ENCODE assay signal across 25 mouse cellular contexts in the genomic region with DNA sequence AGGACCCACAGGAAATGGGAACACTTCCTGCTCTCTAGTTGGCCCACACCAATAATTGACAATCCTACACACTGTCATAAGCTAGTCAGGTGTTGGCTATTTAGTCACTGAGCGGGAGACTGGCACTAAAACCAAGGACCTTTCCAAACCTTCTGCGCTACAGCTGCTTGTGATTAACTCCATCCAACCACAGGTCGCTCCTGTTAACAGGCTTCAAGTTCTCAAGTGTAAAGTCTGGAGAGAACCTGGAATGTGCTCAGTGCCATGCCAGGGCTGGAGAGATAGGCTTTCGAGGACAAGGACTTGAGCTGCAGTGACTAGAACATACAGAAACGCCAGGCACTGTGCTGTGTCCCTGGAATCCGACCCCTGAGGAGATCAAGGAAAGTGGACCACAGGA. TPM values are rescaled to one million over a fixed set of nuclear protein-coding genes. Genes with fewer than 3 reads are reported as not detected.
DNase-seq lines count a peak whose midpoint lies in the region; ATAC-seq and TF ChIP-seq lines count a peak whose summit lies in the region.
"Had no signal": no experiment of that assay in that cellular context is flagged by ENCODE, and none has a peak within 500 bp of the region (broad histone marks: within the 10 kb centered on the region; RNA-seq: fewer than 3 reads in every experiment).

No protein-coding gene starts in this region.

- no peaks in the 10 kb centered on the region for H3K9me3 ChIP-seq in heart, embryonic 11.5 days (replicated peaks; ENCODE audit: control insufficient read depth, low read length)
- no peaks in the 10 kb centered on the region for H3K9me3 ChIP-seq in limb, embryonic 14.5 days (ENCODE audit: control insufficient read depth, low read length)
- H3K9me3 ChIP-seq: embryonic facial prominence, embryonic 12.5 days; liver, embryonic 12.5 days; stomach, embryonic 15.5 days had no signal

- DNase-seq in embryo, embryonic 11 days, result peak; percentile 25
- DNase-seq in embryo, embryonic 10.5 days (ENCODE audit: low spot score), result no peak
- DNase-seq in heart, postnatal 10 days, result peak; percentile 48 to 57
- DNase-seq in forelimb bud, embryonic 11.5 days (ENCODE audit: low read depth, low spot score), result peak; percentile 14
- peak; percentile 22 for DNase-seq in limb, embryonic 14.5 days (ENCODE audit: low spot score)
- DNase-seq in kidney, adult 9 months, result no peak
- no peak for DNase-seq in gastrocnemius, postnatal 14 days
- DNase-seq: adrenal gland, postnatal 25 days; cerebellum, adult 11-12 months; cerebellum, postnatal 36 days; gastrocnemius, adult 2 months; kidney, adult 2 months; kidney, postnatal 14 days; lung, postnatal 4 days; right cerebral cortex, postnatal 25 days; thymus, adult 18-20 months had no signal

- H3K27me3 ChIP-seq in heart, embryonic 11.5 days (ENCODE audit: control insufficient read depth, insufficient read depth, low read length), result no peaks in the 10 kb centered on the region
- no peaks in the 10 kb centered on the region for H3K27me3 ChIP-seq in limb, embryonic 14.5 days (ENCODE audit: control insufficient read depth, insufficient read depth, low read length)
- H3K27me3 ChIP-seq: embryonic facial prominence, embryonic 12.5 days; stomach, embryonic 15.5 days had no signal

- H3K4me2 ChIP-seq in heart, embryonic 11.5 days, result no peak overlapping the region
- no peak overlapping the region for H3K4me2 ChIP-seq in limb, embryonic 14.5 days (replicated peaks; ENCODE audit: low read depth, low read length, severe bottlenecking)
- H3K4me2 ChIP-seq: embryonic facial prominence, embryonic 12.5 days; liver, embryonic 12.5 days; lung, embryonic 14.5 days; stomach, embryonic 15.5 days had no signal

- ATAC-seq in heart, embryonic 11.5 days (replicated peaks; ENCODE audit: insufficient number of reproducible peaks, low FRiP score, low TSS enrichment), result no peak
- no peak for ATAC-seq in limb, embryonic 14.5 days (ENCODE audit: low FRiP score, low read depth)
- ATAC-seq: forebrain, embryonic 16.5 days; liver, embryonic 12.5 days; midbrain, embryonic 16.5 days had no signal

- H3K4me3 ChIP-seq in heart, embryonic 11.5 days (ENCODE audit: low read depth, low read length), result no peak overlapping the region
- no peak overlapping the region for H3K4me3 ChIP-seq in limb, embryonic 14.5 days (replicated peaks; ENCODE audit: low read length)
- H3K4me3 ChIP-seq: embryonic facial prominence, embryonic 12.5 days; gastrocnemius, adult 2 months; left cerebral cortex, adult 2 months; liver, embryonic 12.5 days; stomach, embryonic 15.5 days had no signal

- intact Hi-C loops in heart, postnatal 10 days (cut with DNase I), result loop anchor here (2.0 to 5.0 kb wide), 2 partner anchors 30 to 1098 kb away; no protein-coding TSS in a partner anchor
- intact Hi-C loops in gastrocnemius, postnatal 14 days (cut with DNase I; ENCODE audit: low total_unique reads), result no loop called here

- H3K4me1 ChIP-seq in heart, embryonic 11.5 days (ENCODE audit: control insufficient read depth, insufficient read depth, low read length), result no peaks in the 10 kb centered on the region; the same call in 1 of the 2 replicates
- peaks cover 14% of the 10 kb centered on the region for H3K4me1 ChIP-seq in limb, embryonic 14.5 days (ENCODE audit: control insufficient read depth, insufficient read depth, low read length)
- H3K4me1 ChIP-seq: stomach, embryonic 15.5 days had no signal

- H3K9ac ChIP-seq in heart, embryonic 11.5 days (ENCODE audit: low read depth, low read length), result no peak overlapping the region
- H3K9ac ChIP-seq in limb, embryonic 14.5 days (ENCODE audit: low read depth, low read length, severe bottlenecking), result no peak overlapping the region
- H3K9ac ChIP-seq: embryonic facial prominence, embryonic 12.5 days; liver, embryonic 12.5 days; lung, embryonic 14.5 days; stomach, embryonic 15.5 days had no signal

- no peak overlapping the region for H3K27ac ChIP-seq in heart, embryonic 11.5 days (ENCODE audit: low read depth, low read length)
- H3K27ac ChIP-seq in limb, embryonic 14.5 days (replicated peaks; ENCODE audit: low read depth, low read length), result no peak overlapping the region
- H3K27ac ChIP-seq: embryonic facial prominence, embryonic 12.5 days; gastrocnemius, adult 2 months; left cerebral cortex, adult 2 months; liver, embryonic 12.5 days; stomach, embryonic 15.5 days had no signal

- H3K36me3 ChIP-seq in heart, embryonic 11.5 days (ENCODE audit: control insufficient read depth, insufficient read depth, low read length), result no peaks in the 10 kb centered on the region
- no peaks in the 10 kb centered on the region for H3K36me3 ChIP-seq in limb, embryonic 14.5 days (ENCODE audit: control insufficient read depth, insufficient read depth, low read length)
- H3K36me3 ChIP-seq: embryonic facial prominence, embryonic 12.5 days; liver, embryonic 12.5 days; stomach, embryonic 15.5 days had no signal

- TF ChIP-seq POLR2A in limb, embryonic 14.5 days (IDR thresholded peaks at IDR 0.05; ENCODE audit: borderline replicate concordance, extremely low read depth, insufficient read depth, insufficient read length), result no peak

- 45% methylated on average over 6 of the region's 6 CpGs for WGBS in heart, embryonic 11.5 days (ENCODE audit: insufficient replicate concordance)
- WGBS in limb, embryonic 14.5 days, result 26% methylated on average over 6 of the region's 6 CpGs

RNA-seq across cellular contexts. Expression of gene BC035947, which starts 27.2 kb away (rescaled TPM):
- not detected for total RNA-seq in heart, postnatal 10 days (2021)
- 0.09 TPM in 1 of 2 replicates, not detected in the other for polyA plus RNA-seq in heart, embryonic 11.5 days (2014; fragmentation: Nextera tagmentation; extraction: Ambion mirVana)
- polyA plus RNA-seq in limb, embryonic 14.5 days (2012; rRNA removed), result 0.58 and 0.72 TPM in 2 replicates
- 0.06 and 0.33 TPM in 2 replicates for polyA plus RNA-seq in limb, embryonic 14.5 days (2014; fragmentation: Nextera tagmentation; extraction: Ambion mirVana)
- total RNA-seq in gastrocnemius, postnatal 14 days (2021), result not detected
- total RNA-seq: gastrocnemius, adult 2 months; granulocyte monocyte progenitor cell, adult 5-6 weeks had no signal
- polyA plus RNA-seq: liver, embryonic 12.5 days had no signal

RNA-seq across cellular contexts. Expression of gene Mogat1, which starts 28.4 kb away (rescaled TPM):
- under 1 TPM; 0.24 to 0.50 TPM for total RNA-seq in heart, postnatal 10 days (2021)
- polyA plus RNA-seq in heart, embryonic 11.5 days (2014; fragmentation: Nextera tagmentation; extraction: Ambion mirVana), result not detected in 2 replicates
- 0.18 and 0.41 TPM in 2 replicates for polyA plus RNA-seq in limb, embryonic 14.5 days (2012; rRNA removed)
- polyA plus RNA-seq in limb, embryonic 14.5 days (2014; fragmentation: Nextera tagmentation; extraction: Ambion mirVana), result 0.37 and 0.54 TPM in 2 replicates
- total RNA-seq in gastrocnemius, postnatal 14 days (2021), result under 1 TPM in 1 of 2 experiments, not detected in 1; 0.64 TPM
- total RNA-seq: gastrocnemius, adult 2 months; granulocyte monocyte progenitor cell, adult 5-6 weeks; left cerebral cortex, adult 2 months had no signal
- polyA plus RNA-seq: liver, embryonic 12.5 days; lung, embryonic 14.5 days had no signal

RNA-seq across cellular contexts. Expression of gene Farsb, which starts 50.5 kb away (rescaled TPM):
- 10 to 100 TPM; 45.7 to 50.4 TPM for total RNA-seq in heart, postnatal 10 days (2021)
- 107 and 113 TPM in 2 replicates for polyA plus RNA-seq in heart, embryonic 11.5 days (2014; fragmentation: Nextera tagmentation; extraction: Ambion mirVana)
- polyA plus RNA-seq in limb, embryonic 14.5 days (2012; rRNA removed), result 49.6 and 60.3 TPM in 2 replicates
- 124 and 131 TPM in 2 replicates for polyA plus RNA-seq in limb, embryonic 14.5 days (2014; fragmentation: Nextera tagmentation; extraction: Ambion mirVana)
- total RNA-seq in gastrocnemius, postnatal 14 days (2021), result 10 to 100 TPM; 43.2 to 44.7 TPM

Comparison
In these comparisons a context has a peak if more than half of its experiments do, and no peak if none do; other contexts are left out.
1. DNase-seq: peak in embryo, embryonic 11 days (single experiment), heart, postnatal 10 days (2 of 2), forelimb bud, embryonic 11.5 days (single experiment) and limb, embryonic 14.5 days (single experiment); none in embryo, embryonic 10.5 days (single experiment), kidney, adult 9 months (single experiment) and gastrocnemius, postnatal 14 days (single experiment).